Mouse (Mus musculus): ENCODE measurements around the gene Csf2rb2. TPM values are rescaled to one million over a fixed set of nuclear protein-coding genes. Genes with fewer than 3 reads are reported as not detected.

Gene Csf2rb2
- polyA plus RNA-seq (2012; ENCODE audit: low replicate concordance): 13.9 and 82.5 TPM in 2 replicates

GRCm38 (mm10) chr15:78305341-78305933, at the start of gene Csf2rb2:
TSS of gene Csf2rb2 (minus strand) at chr15:78305721.

GRCm38 (mm10) chr15:78325671-78326339, 20.3 kb upstream of the Csf2rb2 start, which contains the start of gene Csf2rb:
TSS of gene Csf2rb (plus strand) at chr15:78325752.

GRCm38 (mm10) chr15:78244695-78245492, 60.6 kb downstream of the Csf2rb2 start, which contains the start of gene Ncf4:
TSS of gene Ncf4 (plus strand) at chr15:78244801.

Other genes with a start within 250 kb of the Csf2rb2 start
- not detected in 2 replicates for gene Cacng2, start 185.7 kb downstream of the Csf2rb2 start, polyA plus RNA-seq (2012; ENCODE audit: low replicate concordance)
- gene Ift27, start 131.6 kb downstream of the Csf2rb2 start, polyA plus RNA-seq (2012; ENCODE audit: low replicate concordance): 64.0 and 137 TPM in 2 replicates
- not detected in 2 replicates for gene Pvalb, start 99.3 kb downstream of the Csf2rb2 start, polyA plus RNA-seq (2012; ENCODE audit: low replicate concordance)
- 111 TPM in 2 replicates for gene Ncf4, start 60.9 kb downstream of the Csf2rb2 start, polyA plus RNA-seq (2012; ENCODE audit: low replicate concordance)
- gene Csf2rb, start 20.0 kb upstream of the Csf2rb2 start, polyA plus RNA-seq (2012; ENCODE audit: low replicate concordance): 71.1 and 138 TPM in 2 replicates
- gene Tex33, start 90.2 kb upstream of the Csf2rb2 start, polyA plus RNA-seq (2012; ENCODE audit: low replicate concordance): not detected in 2 replicates
- 2.3 and 5.9 TPM in 2 replicates for gene Tst, start 100.2 kb upstream of the Csf2rb2 start, polyA plus RNA-seq (2012; ENCODE audit: low replicate concordance)
- gene Mpst, start 100.7 kb upstream of the Csf2rb2 start, polyA plus RNA-seq (2012; ENCODE audit: low replicate concordance): 71.3 and 114 TPM in 2 replicates
- gene Kctd17, start 122.8 kb upstream of the Csf2rb2 start, polyA plus RNA-seq (2012; ENCODE audit: low replicate concordance): 31.7 and 122 TPM in 2 replicates
- 0.25 TPM in 1 of 2 replicates, not detected in the other for gene Tmprss6, start 162.9 kb upstream of the Csf2rb2 start, polyA plus RNA-seq (2012; ENCODE audit: low replicate concordance)
- 94.2 and 157 TPM in 2 replicates for gene Il2rb, start 189.6 kb upstream of the Csf2rb2 start, polyA plus RNA-seq (2012; ENCODE audit: low replicate concordance)
- 1.7 and 1.8 TPM in 2 replicates for gene C1qtnf6, start 225.7 kb upstream of the Csf2rb2 start, polyA plus RNA-seq (2012; ENCODE audit: low replicate concordance)
- not detected in 2 replicates for gene Sstr3, start 239.0 kb upstream of the Csf2rb2 start, polyA plus RNA-seq (2012; ENCODE audit: low replicate concordance)